17 mouse cellular contexts compared by ENCODE assay signal in the genomic region with DNA sequence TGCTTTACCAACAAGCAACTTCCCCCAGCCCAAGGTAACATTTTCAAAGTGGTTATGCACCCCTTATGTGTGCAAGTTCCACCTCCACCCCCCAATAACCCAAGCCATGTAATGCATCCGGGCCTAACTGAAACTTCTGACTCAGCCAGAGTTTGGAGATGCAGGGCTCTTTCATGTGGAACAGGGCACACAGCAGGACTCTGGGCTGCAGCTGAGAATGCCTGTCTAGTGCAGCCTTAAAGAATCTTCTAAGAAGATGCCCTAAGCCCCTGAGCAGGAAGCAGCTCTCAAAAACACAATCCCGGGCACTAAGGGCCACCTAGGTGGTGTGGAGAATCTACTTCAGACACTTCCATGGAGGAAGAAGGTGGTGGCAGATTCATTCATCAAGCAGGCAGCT. TPM values are rescaled to one million over a fixed set of nuclear protein-coding genes. Genes with fewer than 3 reads are reported as not detected.
DNase-seq lines count a peak whose midpoint lies in the region; ATAC-seq and TF ChIP-seq lines count a peak whose summit lies in the region.
"Had no signal": no experiment of that assay in that cellular context is flagged by ENCODE, and none has a peak within 500 bp of the region (broad histone marks: within the 10 kb centered on the region; RNA-seq: fewer than 3 reads in every experiment).

No protein-coding gene starts in this region.

- no peak for ATAC-seq in heart, postnatal 0 days (ENCODE audit: insufficient read depth, low read depth)
- ATAC-seq in neural tube, embryonic 13.5 days (ENCODE audit: low read depth), result no peak
- no peak for ATAC-seq in neural tube, embryonic 15.5 days (ENCODE audit: low FRiP score)

- H3K4me1 ChIP-seq in heart, postnatal 0 days (ENCODE audit: control insufficient read depth, insufficient read depth), result peaks cover 48% of the 10 kb centered on the region
- H3K4me1 ChIP-seq in neural tube, embryonic 13.5 days (replicated peaks), result peaks cover 72% of the 10 kb centered on the region
- H3K4me1 ChIP-seq in neural tube, embryonic 15.5 days, result peaks cover 48% of the 10 kb centered on the region

- WGBS in heart, postnatal 0 days, result 27% methylated on average over 2 of the region's 2 CpGs
- WGBS in neural tube, embryonic 13.5 days, result 19% methylated on average over 2 of the region's 2 CpGs
- 25% methylated on average over 2 of the region's 2 CpGs for WGBS in neural tube, embryonic 15.5 days

- no peaks in the 10 kb centered on the region for H3K36me3 ChIP-seq in heart, postnatal 0 days (replicated peaks; ENCODE audit: control insufficient read depth, insufficient read depth, low read length)
- no peaks in the 10 kb centered on the region for H3K36me3 ChIP-seq in neural tube, embryonic 13.5 days
- H3K36me3 ChIP-seq in neural tube, embryonic 15.5 days, result no peaks in the 10 kb centered on the region
- H3K36me3 ChIP-seq: embryonic facial prominence, embryonic 13.5 days; limb, embryonic 13.5 days had no signal

- TF ChIP-seq EP300 in heart, postnatal 0 days (IDR thresholded peaks at IDR 0.05; ENCODE audit: low read depth), result no peak

- no peak overlapping the region for H3K4me2 ChIP-seq in heart, postnatal 0 days (ENCODE audit: low read depth, low read length)
- no peak overlapping the region for H3K4me2 ChIP-seq in neural tube, embryonic 13.5 days
- H3K4me2 ChIP-seq in neural tube, embryonic 15.5 days, result no peak overlapping the region
- H3K4me2 ChIP-seq: embryonic facial prominence, embryonic 13.5 days; hindbrain, embryonic 14.5 days; limb, embryonic 13.5 days had no signal

- H3K4me3 ChIP-seq in heart, postnatal 0 days (ENCODE audit: low read depth, low read length), result no peak overlapping the region
- no peak overlapping the region for H3K4me3 ChIP-seq in neural tube, embryonic 13.5 days
- no peak overlapping the region for H3K4me3 ChIP-seq in neural tube, embryonic 15.5 days (replicated peaks)
- H3K4me3 ChIP-seq: embryonic facial prominence, embryonic 13.5 days; left cerebral cortex, adult 2 months; limb, embryonic 13.5 days had no signal

- peak overlapping the region; percentile 37; the same call in 1 of the 2 replicates for H3K9ac ChIP-seq in heart, postnatal 0 days (replicated peaks; ENCODE audit: low read depth, low read length)
- 0 out of 2 replicates have a peak overlapping the region, but pooled peaks have one; percentile 5 for H3K9ac ChIP-seq in neural tube, embryonic 13.5 days
- H3K9ac ChIP-seq in neural tube, embryonic 15.5 days (replicated peaks), result no peak overlapping the region
- H3K9ac ChIP-seq: embryonic facial prominence, embryonic 13.5 days; hindbrain, embryonic 14.5 days; limb, embryonic 13.5 days had no signal

- H3K27ac ChIP-seq in heart, postnatal 0 days (ENCODE audit: low read depth), result no peak overlapping the region
- no peak overlapping the region for H3K27ac ChIP-seq in neural tube, embryonic 13.5 days (replicated peaks)
- no peak overlapping the region for H3K27ac ChIP-seq in neural tube, embryonic 15.5 days (replicated peaks)
- H3K27ac ChIP-seq: embryonic facial prominence, embryonic 13.5 days; hindbrain, embryonic 14.5 days; left cerebral cortex, adult 2 months; limb, embryonic 13.5 days had no signal

- no peaks in the 10 kb centered on the region for H3K9me3 ChIP-seq in heart, postnatal 0 days (replicated peaks; ENCODE audit: control insufficient read depth, low read length)
- no peaks in the 10 kb centered on the region for H3K9me3 ChIP-seq in neural tube, embryonic 13.5 days
- no peaks in the 10 kb centered on the region for H3K9me3 ChIP-seq in neural tube, embryonic 15.5 days (replicated peaks)
- H3K9me3 ChIP-seq: embryonic facial prominence, embryonic 13.5 days; limb, embryonic 13.5 days had no signal

- DNase-seq in heart, postnatal 0 days (ENCODE audit: low spot score), result no peak
- no peak for DNase-seq in heart, adult 9 months (ENCODE audit: low spot score in 2 of 2)
- peak; percentile 32 to 56 for DNase-seq in thymus, adult 18-20 months
- DNase-seq in adrenal gland, postnatal 4 days (ENCODE audit: low spot score in 2 of 2), result no peak
- no peak for DNase-seq in layer of hippocampus, postnatal 14 days (ENCODE audit: low spot score in 2 of 2)
- DNase-seq: adrenal gland, adult 8-10 months; cerebellum, postnatal 10 days; lung, postnatal 36 days; midbrain, embryonic 14.5 days; retina, postnatal 1 day; spleen, adult 18-20 months had no signal

- no peak for TF ChIP-seq CTCF in heart, postnatal 0 days (IDR thresholded peaks at IDR 0.05; ENCODE audit: low read depth)

- no peaks in the 10 kb centered on the region for H3K27me3 ChIP-seq in heart, postnatal 0 days (ENCODE audit: control insufficient read depth, insufficient read depth, low read length)
- no peaks in the 10 kb centered on the region for H3K27me3 ChIP-seq in neural tube, embryonic 13.5 days
- H3K27me3 ChIP-seq in neural tube, embryonic 15.5 days (replicated peaks), result no peaks in the 10 kb centered on the region

RNA-seq across cellular contexts. Expression of gene Cux1, which starts 16.6 kb away (rescaled TPM):
- 89.5 and 118 TPM in 2 replicates for total RNA-seq in heart, postnatal 0 days (2014; rRNA removed; ENCODE audit: low replicate concordance)
- polyA plus RNA-seq in heart, postnatal 0 days (2015; fragmentation: Nextera tagmentation; extraction: Ambion mirVana), result 48.0 and 50.7 TPM in 2 replicates
- polyA plus RNA-seq in neural tube, embryonic 13.5 days (2015; fragmentation: Nextera tagmentation; extraction: Ambion mirVana), result 93.9 and 102 TPM in 2 replicates
- 87.8 and 96.6 TPM in 2 replicates for polyA plus RNA-seq in neural tube, embryonic 15.5 days (2015; fragmentation: Nextera tagmentation; extraction: Ambion mirVana)
- total RNA-seq in adrenal gland, postnatal 4 days (2021), result 100 to 1,000 TPM; 109 to 111 TPM
- 10 to 100 TPM; 49.8 to 52.4 TPM for total RNA-seq in layer of hippocampus, postnatal 14 days (2021)

Comparison
In these comparisons a context has a peak if more than half of its experiments do, and no peak if none do; other contexts are left out.
1. DNase-seq: peak in thymus, adult 18-20 months (2 of 2); none in heart, postnatal 0 days (single experiment), heart, adult 9 months (0 of 2), adrenal gland, postnatal 4 days (0 of 2) and layer of hippocampus, postnatal 14 days (0 of 2).